Mouse (Mus musculus) intestine, embryonic 16.5 days (tissue): ENCODE measurements around the gene Cd300c. TPM values are rescaled to one million over a fixed set of nuclear protein-coding genes. Genes with fewer than 3 reads are reported as not detected.

Experiments
- ATAC-seq: fragments of 200-750 bp; cut with Nextera tagmentation; 2 replicates; pipeline ENCODE4 v1.8.0; 2017; ENCODE audit warnings: moderate TSS enrichment, moderate library complexity
- H3K27ac ChIP-seq: fragments of 300-500 bp; sonication (generic); 2 replicates; pipeline ENCODE4 v1.5.1; 2014; ENCODE audit warnings: mild to moderate bottlenecking, low read length
- H3K27me3 ChIP-seq: fragments of 300-500 bp; sonication (generic); replicated peaks from 2 replicates; pipeline ENCODE4 v1.6.1; 2014; ENCODE audit warnings: low read length, control low read depth, mixed read lengths; ENCODE audit not compliant: control insufficient read depth, insufficient read depth
- H3K36me3 ChIP-seq: fragments of 300-500 bp; sonication (generic); 2 replicates; pipeline ENCODE4 v1.6.1; 2014; ENCODE audit warnings: low read length, control low read depth; ENCODE audit not compliant: control insufficient read depth, insufficient read depth
- H3K4me1 ChIP-seq: fragments of 300-500 bp; sonication (generic); 2 replicates; pipeline ENCODE4 v1.6.1; 2014; ENCODE audit warnings: low read length, control low read depth, mixed read lengths; ENCODE audit not compliant: control insufficient read depth, insufficient read depth
- H3K4me2 ChIP-seq: fragments of 300-500 bp; sonication (generic); 2 replicates; pipeline ENCODE4 v1.6.1; 2014; ENCODE audit warnings: low read depth, low read length, control low read depth
- H3K4me3 ChIP-seq: fragments of 300-500 bp; sonication (generic); 2 replicates; pipeline ENCODE4 v1.5.1; 2014; ENCODE audit warnings: mild to moderate bottlenecking, low read length
- H3K9ac ChIP-seq: fragments of 300-500 bp; sonication (generic); 2 replicates; pipeline ENCODE4 v1.6.1; 2014; ENCODE audit warnings: low read depth, low read length
- H3K9me3 ChIP-seq: fragments of 300-500 bp; sonication (generic); 2 replicates; pipeline ENCODE4 v1.6.1; 2016; ENCODE audit warnings: low read length, control low read depth; ENCODE audit not compliant: control insufficient read depth
- WGBS: fragments of 180-500 bp; shearing (Covaris S2); extraction: QIAGEN DNeasy Blood & Tissue Kit; methylation state at CpG from one replicate; pipeline ENCODE4 v1.1.7; 2014; 5-methylcytosine and 5-hydroxymethylcytosine counted together
- polyA plus RNA-seq: library from polyadenylated mRNA; unstranded; fragments of >200 nt; fragmentation: Nextera tagmentation; extraction: Ambion mirVana; gene quantifications from 2 replicates; pipeline ENCODE4 v1.2.1, GENCODE M21; 2015

The Cd300c gene
- polyA plus RNA-seq, 1 experiment from 2014 or later = not detected

DNA sequence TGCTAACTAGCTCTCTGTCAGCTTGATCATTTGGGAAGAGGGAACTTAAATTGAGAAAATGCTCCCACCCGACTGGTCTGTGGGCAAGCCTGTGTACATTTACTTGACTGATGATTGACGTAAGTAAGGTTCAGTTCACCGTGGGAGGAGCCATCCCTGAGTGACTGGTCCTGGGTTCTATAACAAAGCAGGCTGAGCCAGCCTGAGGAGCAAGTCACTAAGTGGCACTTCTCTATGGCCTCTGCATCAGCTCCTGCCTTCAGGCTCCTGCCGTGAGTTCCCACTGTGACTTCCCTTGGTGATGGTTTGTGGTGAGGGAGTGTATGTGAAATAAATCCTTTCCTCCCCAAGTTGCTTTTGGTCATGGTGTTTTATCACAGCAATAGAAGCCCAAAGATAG, 60.9 kb downstream of the Cd300c start:
- no peak overlapping the region for H3K4me3 ChIP-seq
- ATAC-seq = no peak
- no peaks in the 10 kb centered on the region for H3K4me1 ChIP-seq
- no peak overlapping the region for H3K27ac ChIP-seq
- H3K4me2 ChIP-seq = no peak overlapping the region
- no peak overlapping the region for H3K9ac ChIP-seq
- WGBS = 59% methylated on average over 4 of the region's 4 CpGs
- H3K27me3 ChIP-seq = no peaks in the 10 kb centered on the region
- H3K9me3 ChIP-seq = no peaks in the 10 kb centered on the region
- H3K36me3 ChIP-seq = no peaks in the 10 kb centered on the region

GRCm38 (mm10) chr11:114907567-114907966, 61.4 kb downstream of the Cd300c start:
- Histone ChIP-seq H3K36me3 (no peaks in the 10 kb centered on the region), H3K4me2 (no peak overlapping the region)
- 77% methylated on average over 4 of the region's 4 CpGs for WGBS

More at GRCm38 (mm10) chr11:114907567-114907966, 61.4 kb downstream of the Cd300c start:
- H3K4me1 ChIP-seq = no peaks in the 10 kb centered on the region
- no peak overlapping the region for H3K9ac ChIP-seq
- no peaks in the 10 kb centered on the region for H3K27me3 ChIP-seq
- no peak overlapping the region for H3K4me3 ChIP-seq
- H3K27ac ChIP-seq = no peak overlapping the region
- no peaks in the 10 kb centered on the region for H3K9me3 ChIP-seq
- no peak for ATAC-seq

Other genes with a start within 250 kb of the Cd300c start
- 0.39 and 0.50 TPM in 2 replicates for gene Dnaic2, start 241.7 kb downstream of the Cd300c start, polyA plus RNA-seq
- 0.15 and 0.51 TPM in 2 replicates for gene Kif19a, start 203.8 kb downstream of the Cd300c start, polyA plus RNA-seq
- 0.71 and 0.87 TPM in 2 replicates for gene Btbd17, start 173.2 kb downstream of the Cd300c start, polyA plus RNA-seq
- gene Gpr142, start 170.2 kb downstream of the Cd300c start, polyA plus RNA-seq = 0.20 and 0.43 TPM in 2 replicates
- 10.5 and 10.9 TPM in 2 replicates for gene Gprc5c, start 118.0 kb downstream of the Cd300c start, polyA plus RNA-seq
- gene Cd300a, start 79.1 kb downstream of the Cd300c start, polyA plus RNA-seq = 2.5 and 2.6 TPM in 2 replicates
- 0.23 and 0.33 TPM in 2 replicates for gene Cd300lb, start 34.8 kb downstream of the Cd300c start, polyA plus RNA-seq
- gene Cd300ld, start 20.8 kb upstream of the Cd300c start, polyA plus RNA-seq = 0.16 and 0.22 TPM in 2 replicates
- 2.2 and 3.5 TPM in 2 replicates for gene Cd300c2, start 32.7 kb upstream of the Cd300c start, polyA plus RNA-seq
- not detected in 2 replicates for gene Cd300ld2, start 47.0 kb upstream of the Cd300c start, polyA plus RNA-seq
- gene Cd300ld4, start 57.9 kb upstream of the Cd300c start, polyA plus RNA-seq = not detected in 2 replicates
- not detected in 2 replicates for gene Cd300ld5, start 68.6 kb upstream of the Cd300c start, polyA plus RNA-seq
- not detected in 2 replicates for gene Cd300ld3, start 79.3 kb upstream of the Cd300c start, polyA plus RNA-seq
- 0.12 and 0.42 TPM in 2 replicates for gene Cd300e, start 93.0 kb upstream of the Cd300c start, polyA plus RNA-seq
- 4.0 and 4.2 TPM in 2 replicates for gene Rab37, start 122.3 kb upstream of the Cd300c start, polyA plus RNA-seq
- 1.2 and 1.6 TPM in 2 replicates for gene Cd300lf, start 164.8 kb upstream of the Cd300c start, polyA plus RNA-seq
- 380 and 424 TPM in 2 replicates for gene Slc9a3r1, start 194.2 kb upstream of the Cd300c start, polyA plus RNA-seq
- gene Tmem104, start 218.3 kb upstream of the Cd300c start, polyA plus RNA-seq = 11.6 and 13.2 TPM in 2 replicates
- 24.9 and 26.5 TPM in 2 replicates for gene Nat9, start 218.7 kb upstream of the Cd300c start, polyA plus RNA-seq